ENCODE assay signal across 8 mouse cellular contexts in the genomic region with DNA sequence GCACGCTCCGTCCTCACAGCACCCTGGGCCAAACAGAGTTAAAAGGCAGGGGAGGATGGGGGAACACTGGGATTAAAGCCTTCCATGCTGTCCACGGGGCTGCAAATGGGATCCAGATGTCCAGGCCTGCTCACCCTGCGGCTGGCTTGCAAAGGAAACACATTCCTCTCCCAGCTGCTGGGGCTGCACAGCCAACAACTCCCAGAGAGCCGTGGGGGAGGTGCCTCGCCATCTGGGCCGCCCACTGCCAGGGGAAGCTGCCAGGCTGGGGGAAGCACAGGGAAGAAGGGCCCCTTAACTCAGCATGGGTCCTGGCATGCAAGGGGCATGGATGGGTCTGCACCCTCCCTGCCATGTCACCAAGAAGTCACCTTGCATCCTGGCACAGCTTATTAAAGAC. TPM values are rescaled to one million over a fixed set of nuclear protein-coding genes. Genes with fewer than 3 reads are reported as not detected.
DNase-seq lines count a peak whose midpoint lies in the region; ATAC-seq and TF ChIP-seq lines count a peak whose summit lies in the region.

No protein-coding gene starts in this region.

- H3K4me3 ChIP-seq in cerebellum, adult 2 months (replicated peaks; ENCODE audit: insufficient read depth, low read depth, low read length): no peak overlapping the region
- no peak overlapping the region for H3K4me3 ChIP-seq in stomach, postnatal 0 days (ENCODE audit: low read depth, low read length)

- TF ChIP-seq POLR2A in cerebellum, adult 2 months (IDR thresholded peaks at IDR 0.05; ENCODE audit: borderline replicate concordance, insufficient read depth, low read length): no peak

- no peaks in the 10 kb centered on the region for H3K27me3 ChIP-seq in cerebellum, adult 2 months (ENCODE audit: control insufficient read depth, insufficient read depth, low read length)
- no peaks in the 10 kb centered on the region for H3K27me3 ChIP-seq in stomach, postnatal 0 days (ENCODE audit: control insufficient read depth, insufficient read depth, low read length)

- WGBS in cerebellum, adult 2 months: 14% methylated on average over 7 of the region's 7 CpGs
- 16% methylated on average over 7 of the region's 7 CpGs for WGBS in stomach, postnatal 0 days

- no peak for TF ChIP-seq CTCF in cerebellum, adult 2 months (IDR thresholded peaks at IDR 0.05; ENCODE audit: borderline replicate concordance, insufficient read depth, low read depth, low read length)
- peak; percentile 16; the same call in 1 of the 2 replicates for TF ChIP-seq CTCF in stomach, postnatal 0 days (IDR thresholded peaks at IDR 0.05; ENCODE audit: low read depth)

- DNase-seq in 3T3-L1 (ENCODE audit: low read depth, low spot score): peak; percentile 97
- DNase-seq in cerebellum, adult 2 months: peak in 1 of 2 experiments; percentile 62
- DNase-seq in frontal cortex, postnatal 10 days (ENCODE audit: low spot score in 2 of 2): peak; percentile 74 to 76
- DNase-seq in heart, postnatal 4 days: peak; percentile 86
- DNase-seq in layer of hippocampus, adult 8-10 months (ENCODE audit: low spot score in 2 of 2): peak; percentile 58 to 78
- peak; percentile 69 for DNase-seq in lung, postnatal 14 days
- DNase-seq in stomach, postnatal 0 days (ENCODE audit: low spot score): peak; percentile 57

- H3K4me2 ChIP-seq in stomach, postnatal 0 days (replicated peaks; ENCODE audit: low read depth): 0 out of 2 replicates have a peak overlapping the region, but pooled peaks have one; percentile 20

- no peak overlapping the region for H3K9ac ChIP-seq in stomach, postnatal 0 days (ENCODE audit: low read length)

- peak overlapping the region; percentile 21; the same call in 1 of the 2 replicates for H3K27ac ChIP-seq in cerebellum, adult 2 months (ENCODE audit: insufficient read depth, low read length)
- 0 out of 2 replicates have a peak overlapping the region, but pooled peaks have one; percentile 24 for H3K27ac ChIP-seq in stomach, postnatal 0 days (replicated peaks)

- peak; percentile 64; the same call in 1 of the 2 replicates for ATAC-seq in stomach, postnatal 0 days (ENCODE audit: low FRiP score, low TSS enrichment)
- no peak for ATAC-seq in megakaryocyte-erythroid progenitor cell, adult 5-6 weeks (replicated peaks; ENCODE audit: low FRiP score, low TSS enrichment, poor library complexity, severe bottlenecking)

- no peaks in the 10 kb centered on the region for H3K9me3 ChIP-seq in stomach, postnatal 0 days (ENCODE audit: control insufficient read depth, low read length)

- peaks cover 78% of the 10 kb centered on the region for H3K4me1 ChIP-seq in cerebellum, adult 2 months (ENCODE audit: control insufficient read depth, insufficient read depth, low read length)
- H3K4me1 ChIP-seq in stomach, postnatal 0 days (replicated peaks; ENCODE audit: control insufficient read depth, insufficient read depth): peaks cover 7% of the 10 kb centered on the region; the same call in 1 of the 2 replicates

- H3K36me3 ChIP-seq in stomach, postnatal 0 days (ENCODE audit: control insufficient read depth, insufficient read depth, low read length): no peaks in the 10 kb centered on the region

- no peak for TF ChIP-seq EP300 in stomach, postnatal 0 days (optimal IDR thresholded peaks at IDR 0.05)

RNA-seq across cellular contexts. Expression of a gene that starts 37.8 kb away (rescaled TPM):
- polyA plus RNA-seq in cerebellum, adult 2 months (2012; rRNA removed): 17.7 and 21.6 TPM in 2 replicates
- total RNA-seq in heart, postnatal 4 days (2021): 10 to 100 TPM; 17.3 to 19.3 TPM
- total RNA-seq in layer of hippocampus, adult 8-10 months (2022): 10 to 100 TPM; 30.0 to 39.0 (median 37.0) TPM
- polyA plus RNA-seq in stomach, postnatal 0 days (2015; fragmentation: Nextera tagmentation; extraction: Ambion mirVana): 1.8 and 2.4 TPM in 2 replicates
- 78.3 and 79.6 TPM in 2 replicates for total RNA-seq in megakaryocyte-erythroid progenitor cell, adult 5-6 weeks (2014; fragmentation: Nextera tagmentation)
- 7.8 and 15.4 TPM in 2 replicates for total RNA-seq in megakaryocyte-erythroid progenitor cell, adult 5-6 weeks (2017)

RNA-seq across cellular contexts. Expression of a gene that starts 38.6 kb away (rescaled TPM):
- not detected in 2 replicates for polyA plus RNA-seq in cerebellum, adult 2 months (2012; rRNA removed)
- not detected for total RNA-seq in heart, postnatal 4 days (2021)
- total RNA-seq in layer of hippocampus, adult 8-10 months (2022): not detected
- polyA plus RNA-seq in stomach, postnatal 0 days (2015; fragmentation: Nextera tagmentation; extraction: Ambion mirVana): 0.08 TPM in 1 of 2 replicates, not detected in the other
- total RNA-seq in megakaryocyte-erythroid progenitor cell, adult 5-6 weeks (2014; fragmentation: Nextera tagmentation): not detected in 2 replicates
- total RNA-seq in megakaryocyte-erythroid progenitor cell, adult 5-6 weeks (2017): not detected in 2 replicates

RNA-seq across cellular contexts. Expression of a gene that starts 49.7 kb away (rescaled TPM):
- polyA plus RNA-seq in cerebellum, adult 2 months (2012; rRNA removed): 199 and 206 TPM in 2 replicates
- total RNA-seq in heart, postnatal 4 days (2021): 10 to 100 TPM; 48.7 to 56.3 TPM
- total RNA-seq in layer of hippocampus, adult 8-10 months (2022): 10 to 100 TPM; 72.6 to 90.6 (median 75.3) TPM
- 48.0 and 49.5 TPM in 2 replicates for polyA plus RNA-seq in stomach, postnatal 0 days (2015; fragmentation: Nextera tagmentation; extraction: Ambion mirVana)
- 24.4 and 27.7 TPM in 2 replicates for total RNA-seq in megakaryocyte-erythroid progenitor cell, adult 5-6 weeks (2014; fragmentation: Nextera tagmentation)
- 10.2 and 19.6 TPM in 2 replicates for total RNA-seq in megakaryocyte-erythroid progenitor cell, adult 5-6 weeks (2017)

RNA-seq across cellular contexts. Expression of a gene that starts 49.9 kb away (rescaled TPM):
- 8.5 and 8.7 TPM in 2 replicates for polyA plus RNA-seq in cerebellum, adult 2 months (2012; rRNA removed)
- total RNA-seq in heart, postnatal 4 days (2021): 10 to 100 TPM in 1 of 2 experiments, 1 to 10 TPM in 1; 9.2 to 10.6 TPM
- total RNA-seq in layer of hippocampus, adult 8-10 months (2022): 10 to 100 TPM in 2 of 4 experiments, 1 to 10 TPM in 2; 8.0 to 16.5 (median 11.9) TPM
- 8.2 TPM in 2 replicates for polyA plus RNA-seq in stomach, postnatal 0 days (2015; fragmentation: Nextera tagmentation; extraction: Ambion mirVana)
- total RNA-seq in megakaryocyte-erythroid progenitor cell, adult 5-6 weeks (2014; fragmentation: Nextera tagmentation): 21.7 and 31.5 TPM in 2 replicates
- total RNA-seq in megakaryocyte-erythroid progenitor cell, adult 5-6 weeks (2017): 3.8 and 8.2 TPM in 2 replicates
